Mouse (Mus musculus): ENCODE data around the gene Cachd1.

Cachd1 gene

DNA sequence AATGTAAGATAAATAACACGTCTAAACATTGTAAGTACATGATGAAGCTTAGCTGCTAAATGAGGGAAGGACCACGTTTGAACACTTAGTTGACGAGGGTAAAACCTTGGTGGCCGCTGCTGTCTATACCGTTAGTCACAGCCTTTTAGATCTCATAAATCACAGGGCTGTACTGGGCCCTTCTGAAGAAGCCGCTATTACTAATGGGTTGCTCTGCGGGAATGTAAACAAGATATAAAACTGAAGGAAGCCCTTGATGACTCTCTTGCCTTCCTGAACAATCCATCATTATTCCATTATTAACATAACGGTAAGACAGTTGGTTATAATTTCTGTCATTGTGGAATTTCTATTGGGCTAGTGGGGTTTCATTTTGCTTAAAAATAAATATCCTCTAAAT, 102.9 kb downstream of the Cachd1 start:
- DNase-seq, result no peak

GRCm38 (mm10) chr4:100880075-100880474, 103.6 kb downstream of the Cachd1 start:
- DNase-seq, result no peak

- DNase-seq, result no peak
These were observed 109.6 kb downstream of the Cachd1 start for GRCm38 (mm10) chr4:100885793-100886742.

DNA sequence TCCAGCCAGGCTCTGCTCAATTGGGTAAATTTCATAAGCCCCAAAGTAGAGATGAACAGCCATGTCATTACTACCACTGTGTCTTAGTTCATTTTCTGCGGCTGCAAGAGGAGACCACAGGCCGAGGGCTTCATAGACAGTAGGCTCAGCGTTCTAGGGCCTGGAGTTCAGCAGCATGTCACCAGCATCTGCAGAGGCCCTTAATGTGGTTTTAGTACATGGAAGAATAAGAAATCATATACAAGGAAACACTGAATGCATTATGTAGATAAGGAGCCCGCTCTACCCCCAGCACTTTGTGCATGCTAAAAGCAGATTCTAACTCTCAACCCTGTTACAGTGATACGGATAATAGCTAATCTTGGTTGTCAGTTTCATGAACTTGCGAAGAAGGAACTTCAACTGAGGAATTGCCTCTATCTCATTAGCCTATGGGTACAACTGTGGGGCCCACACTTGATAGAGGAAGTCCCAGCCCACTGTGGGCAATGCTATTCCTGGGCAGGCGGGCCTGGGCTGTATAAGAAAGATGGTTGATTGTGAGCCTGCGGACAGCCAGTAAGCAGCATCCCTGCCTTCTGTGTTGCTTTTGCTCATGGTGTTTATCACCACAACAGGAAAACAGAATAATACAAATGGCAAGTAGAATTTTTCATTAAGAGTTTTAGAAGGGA, 110.4 kb downstream of the Cachd1 start:
- DNase-seq, result no peak

GRCm38 (mm10) chr4:100890106-100890970, 113.9 kb downstream of the Cachd1 start:
- no peak for DNase-seq

DNA sequence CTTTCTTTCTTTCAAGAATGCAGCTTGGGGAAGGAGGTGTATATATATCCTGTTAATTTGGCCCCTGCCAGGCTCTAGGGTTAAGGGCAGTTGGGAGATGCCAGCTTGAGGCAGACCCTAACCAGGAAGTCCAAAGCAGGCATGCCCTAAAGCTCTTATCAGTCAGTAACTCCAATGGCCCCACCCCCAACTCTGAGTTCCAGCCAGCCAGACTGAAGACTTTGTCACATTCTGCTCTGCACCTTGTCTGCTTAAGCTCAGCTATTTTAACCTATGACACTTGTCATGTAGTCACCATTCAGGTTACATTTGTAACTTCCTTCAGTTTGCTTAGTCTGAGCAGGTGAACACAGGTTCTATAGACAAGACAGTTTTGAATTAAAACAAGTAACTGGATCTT, 117.3 kb downstream of the Cachd1 start:
- DNase-seq, result no peak

DNA sequence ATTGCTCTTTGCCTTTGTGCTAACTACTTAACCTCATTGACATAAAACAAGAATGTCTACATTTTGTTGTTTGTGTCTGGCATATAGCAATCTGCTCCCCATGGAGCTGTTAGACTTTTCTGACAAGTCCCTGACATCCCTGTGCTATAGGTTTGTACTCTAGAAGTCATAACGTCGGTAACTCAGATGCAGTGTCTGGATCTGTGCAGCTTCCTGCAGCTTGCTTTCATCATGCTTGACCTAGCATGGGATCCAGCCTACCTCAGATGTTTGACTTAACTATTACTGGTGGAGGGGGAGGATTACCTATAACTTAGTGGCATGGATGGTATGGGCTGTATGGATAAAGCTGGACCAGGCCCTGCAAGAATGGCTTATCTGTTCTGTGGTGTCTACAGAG, 117.7 kb downstream of the Cachd1 start:
- DNase-seq, result no peak

GRCm38 (mm10) chr4:100896260-100897010, 120.0 kb downstream of the Cachd1 start:
- no peak for DNase-seq

DNA sequence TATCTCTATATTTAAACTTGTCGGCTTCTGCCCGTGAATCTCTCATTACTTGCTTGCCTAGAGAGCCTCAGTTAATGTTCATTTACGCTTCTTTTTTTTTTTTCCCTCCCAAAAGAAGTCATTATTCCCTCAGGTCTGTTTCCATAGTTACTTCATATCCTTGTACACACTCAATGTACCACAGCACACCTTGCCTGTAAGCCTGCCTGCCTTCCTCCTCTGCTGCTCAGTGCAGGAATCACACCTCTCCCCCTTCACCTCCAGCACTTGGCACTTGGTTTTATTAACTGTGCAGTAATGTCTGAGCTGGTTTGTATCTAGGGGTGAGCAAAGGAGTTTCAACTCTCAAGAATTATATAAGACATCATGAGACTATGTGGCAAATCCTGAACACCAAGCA, 121.5 kb downstream of the Cachd1 start:
- DNase-seq, result no peak

GRCm38 (mm10) chr4:100909694-100910340, 133.3 kb downstream of the Cachd1 start:
- no peak for DNase-seq

GRCm38 (mm10) chr4:100910605-100911330, 134.3 kb downstream of the Cachd1 start:
- DNase-seq, result no peak

- no peak for DNase-seq
These were observed 135.2 kb downstream of the Cachd1 start for GRCm38 (mm10) chr4:100911658-100912057.

GRCm38 (mm10) chr4:100913666-100914065, 137.2 kb downstream of the Cachd1 start:
- no peak for DNase-seq

GRCm38 (mm10) chr4:100914532-100914931, 138.1 kb downstream of the Cachd1 start:
- DNase-seq, result no peak

GRCm38 (mm10) chr4:100915093-100915492, 138.6 kb downstream of the Cachd1 start:
- no peak for DNase-seq

DNA sequence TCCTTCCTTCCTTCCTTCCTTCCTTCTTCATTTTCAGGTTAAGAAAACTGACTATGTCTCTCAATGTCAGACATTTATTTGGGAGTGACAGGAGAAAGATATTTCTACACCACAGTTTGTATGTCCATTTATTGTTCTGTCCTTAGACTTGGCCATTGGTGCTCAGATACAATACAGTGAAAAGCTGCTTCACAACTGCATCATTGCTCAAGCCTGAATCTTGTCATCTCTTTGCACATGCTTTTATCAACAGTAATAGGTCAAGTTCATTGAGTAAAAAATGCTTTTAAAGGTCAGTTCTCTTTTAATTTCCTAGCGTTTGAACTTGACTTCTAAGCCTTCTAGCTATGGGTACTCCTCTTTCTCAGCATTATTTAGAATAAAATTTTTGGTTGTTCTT, 141.0 kb downstream of the Cachd1 start:
- DNase-seq, result no peak

GRCm38 (mm10) chr4:100920413-100920812, 143.9 kb downstream of the Cachd1 start:
- DNase-seq, result no peak

- no peak for DNase-seq
These were observed 146.5 kb downstream of the Cachd1 start for GRCm38 (mm10) chr4:100922816-100923554.

DNA sequence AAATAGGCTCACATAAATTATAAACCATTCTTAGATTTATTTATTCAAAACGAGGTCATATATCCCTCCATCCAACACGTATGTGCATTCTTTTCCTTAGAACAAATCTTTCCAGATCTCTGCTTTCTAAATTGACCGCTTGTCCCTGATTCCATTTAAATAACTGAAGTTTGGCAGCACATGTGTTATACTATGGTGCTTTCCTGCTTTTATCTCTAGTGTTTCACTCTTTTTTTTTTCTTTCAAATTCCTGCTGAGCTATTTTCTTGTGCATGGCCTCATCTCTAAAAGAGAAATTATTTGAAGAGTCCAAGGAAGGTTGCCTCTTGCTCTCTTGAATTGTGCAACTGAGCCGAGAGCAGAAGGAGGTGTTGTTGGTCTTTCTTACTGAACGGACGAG, 147.1 kb downstream of the Cachd1 start:
- no peak for DNase-seq

DNA sequence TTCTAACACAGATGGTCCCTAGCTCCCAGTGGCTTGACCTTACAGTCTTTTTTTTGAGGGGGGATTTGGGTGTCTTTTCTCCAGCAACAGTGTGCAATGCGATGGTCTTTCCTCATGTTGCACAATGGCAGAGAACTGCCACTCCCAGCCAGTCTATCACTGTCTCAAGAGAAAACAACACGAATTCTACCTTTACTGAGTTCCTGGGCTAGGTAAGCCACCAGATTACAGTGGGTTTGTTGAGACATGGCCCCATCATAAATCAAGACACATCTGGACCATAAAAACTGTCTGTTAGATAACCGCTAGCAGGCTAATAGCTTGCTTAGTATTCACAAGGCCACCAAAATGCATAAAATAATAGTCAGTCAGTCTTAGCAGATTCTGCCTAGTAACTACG, 147.8 kb downstream of the Cachd1 start:
- no peak for DNase-seq

Data from cerebellum, adult 9-10 months (tissue).